Mouse (Mus musculus) liver, adult (tissue): ENCODE data around the gene Sphk1.

Experiments used
- GATA4 ChIP-seq: IDR thresholded peaks from 2 replicates; pipeline ENCODE4 v1.6.1; 2014; ENCODE audit warnings: mild to moderate bottlenecking, low read length; ENCODE audit not compliant: insufficient replicate concordance

The Sphk1 gene

GRCm38 (mm10) chr11:116550748-116551147, 20.0 kb downstream of the Sphk1 start:
- TF ChIP-seq GATA4, result no peak

- no peak for TF ChIP-seq GATA4
These were observed 21.5 kb downstream of the Sphk1 start for GRCm38 (mm10) chr11:116552194-116552593.

GRCm38 (mm10) chr11:116554171-116554878, 23.6 kb downstream of the Sphk1 start:
- no peak for TF ChIP-seq GATA4

GRCm38 (mm10) chr11:116555572-116555971, 24.8 kb downstream of the Sphk1 start:
- no peak for TF ChIP-seq GATA4

GRCm38 (mm10) chr11:116556308-116556707, 25.6 kb downstream of the Sphk1 start:
- TF ChIP-seq GATA4, result no peak

- no peak for TF ChIP-seq GATA4
These were observed 34.7 kb downstream of the Sphk1 start for GRCm38 (mm10) chr11:116565283-116566041.

GRCm38 (mm10) chr11:116567531-116567930, 36.8 kb downstream of the Sphk1 start:
- no peak for TF ChIP-seq GATA4

GRCm38 (mm10) chr11:116570821-116571220, 40.1 kb downstream of the Sphk1 start:
- TF ChIP-seq GATA4, result no peak

- no peak for TF ChIP-seq GATA4
These were observed 41.3 kb downstream of the Sphk1 start for GRCm38 (mm10) chr11:116571767-116572679.

GRCm38 (mm10) chr11:116572756-116573543, 42.2 kb downstream of the Sphk1 start:
- no peak for TF ChIP-seq GATA4

- no peak for TF ChIP-seq GATA4
These were observed 43.8 kb downstream of the Sphk1 start for GRCm38 (mm10) chr11:116574486-116574885.

- TF ChIP-seq GATA4, result no peak
These were observed 44.3 kb downstream of the Sphk1 start for GRCm38 (mm10) chr11:116574982-116575381.

GRCm38 (mm10) chr11:116575396-116575795, 44.7 kb downstream of the Sphk1 start:
- TF ChIP-seq GATA4, result no peak

GRCm38 (mm10) chr11:116579280-116579679, 48.6 kb downstream of the Sphk1 start:
- TF ChIP-seq GATA4, result no peak
